Mouse (Mus musculus) spleen, adult 2 months (tissue): ENCODE measurements around the gene Cwc22.

Source experiments
- CTCF ChIP-seq: fragments of 200-500 bp; IDR thresholded peaks from 2 replicates; pipeline ENCODE4 v1.5.1; 2011; ENCODE audit warnings: mild to moderate bottlenecking, inconsistent platforms; ENCODE audit not compliant: insufficient read depth, insufficient read length, insufficient replicate concordance; ENCODE audit errors: extremely low read depth
- POLR2A ChIP-seq: fragments of 200-500 bp; IDR thresholded peaks from 2 replicates; pipeline ENCODE4 v1.6.1; 2011; ENCODE audit warnings: low read depth, low read length, inconsistent platforms

GRCm38 (mm10) chr2:77888826-77889225 is 57.3 kb downstream of the Cwc22 start:
- TF ChIP-seq CTCF: no peak
- TF ChIP-seq POLR2A: no peak
